Mouse (Mus musculus): ENCODE measurements at regions not wholly inside any gene's neighbourhood (a gene's known extent, or its start where the extent isn't known, plus 50 kb on each side); places are given as distances from the start of the nearest gene placed in this dataset.

DNA sequence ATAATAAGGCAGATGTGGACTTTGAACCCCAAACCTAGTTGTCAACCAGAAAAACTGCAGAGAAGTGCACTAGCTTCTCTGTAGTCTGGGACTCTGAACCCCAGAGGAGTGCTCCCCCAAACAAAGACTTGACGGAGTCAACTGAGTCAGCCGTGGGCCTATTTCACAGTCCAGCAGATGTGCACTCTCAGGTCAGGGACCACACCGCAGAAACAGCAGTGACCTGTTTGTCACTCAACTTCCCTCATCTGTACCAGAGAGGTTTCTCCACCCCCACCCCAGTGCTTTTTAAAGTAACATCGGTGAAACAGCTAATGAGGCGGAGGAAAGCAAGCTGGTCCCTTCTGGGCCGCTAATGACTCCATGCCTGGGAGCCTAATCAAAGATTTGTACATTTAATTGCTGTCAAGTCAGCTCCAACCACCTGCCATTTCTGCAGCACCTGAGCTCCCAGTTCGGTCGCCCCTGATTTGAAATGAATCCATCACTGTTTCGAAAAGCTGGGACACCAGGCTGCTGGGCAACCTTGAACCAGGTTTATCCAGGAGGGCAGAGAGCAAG, 276.5 kb downstream of the Cog6 start:
- H3K4me3 ChIP-seq: no peak overlapping the region
- no peak overlapping the region for H3K27ac ChIP-seq
- no peaks in the 10 kb centered on the region for H3K9me3 ChIP-seq
- H3K9ac ChIP-seq: no peak overlapping the region
- no peaks in the 10 kb centered on the region for H3K36me3 ChIP-seq
- H3K4me1 ChIP-seq: peaks cover 5% of the 10 kb centered on the region; the same call in 1 of the 2 replicates
- H3K27me3 ChIP-seq: no peaks in the 10 kb centered on the region
- WGBS: 52% methylated on average over 9 of the region's 9 CpGs
- ATAC-seq (ENCODE audit: low FRiP score, low read depth): no peak
- no peak overlapping the region for H3K4me2 ChIP-seq (replicated peaks)

DNA sequence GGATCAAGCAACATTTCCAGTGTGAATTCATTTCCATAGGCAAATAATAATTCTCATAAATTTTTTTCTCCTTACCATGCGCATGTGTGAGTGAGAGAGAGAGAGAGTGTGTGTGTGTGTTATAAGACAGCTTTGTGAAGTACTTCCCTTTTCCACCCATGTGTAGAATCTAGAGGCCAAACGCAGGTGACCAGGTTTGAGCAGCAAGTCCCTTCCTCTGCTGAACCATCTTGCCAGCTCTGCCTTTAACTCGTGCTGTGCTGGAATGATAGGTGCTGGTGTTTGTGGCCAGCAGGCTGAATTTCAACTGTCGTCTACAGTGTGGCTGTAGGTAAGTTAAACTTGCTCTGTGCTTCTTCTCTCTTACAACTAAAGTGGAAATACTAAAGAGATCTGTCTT, 277.5 kb downstream of the Cog6 start:
- WGBS: 65% methylated on average over 4 of the region's 4 CpGs
- Histone ChIP-seq H3K9ac (no peak overlapping the region), H3K9me3 (no peaks in the 10 kb centered on the region), H3K36me3 (no peaks in the 10 kb centered on the region), H3K4me1 (peaks cover 5% of the 10 kb centered on the region; the same call in 1 of the 2 replicates), H3K4me2 (replicated peaks) (no peak overlapping the region), H3K4me3 (no peak overlapping the region), H3K27me3 (no peaks in the 10 kb centered on the region), H3K27ac (no peak overlapping the region)
- no peak for ATAC-seq (ENCODE audit: low FRiP score, low read depth)

DNA sequence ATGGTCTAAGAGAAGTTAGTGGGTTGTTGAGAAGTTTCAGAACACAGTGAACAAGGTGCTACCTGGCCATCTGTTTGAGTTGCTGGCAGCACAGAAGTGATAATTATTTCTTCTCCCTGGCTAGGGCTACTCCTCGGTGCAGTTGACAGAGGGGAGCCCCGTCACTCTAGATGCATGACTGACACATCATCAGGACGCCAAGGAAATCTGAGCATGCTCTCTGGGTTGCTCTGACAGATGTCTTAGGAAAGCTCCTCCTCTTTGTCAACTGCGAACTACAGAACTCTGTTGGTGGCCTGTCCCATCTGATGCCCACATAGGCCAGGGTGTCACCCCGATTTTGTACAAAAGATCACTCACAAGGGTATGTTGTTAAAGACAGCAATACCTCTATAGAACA, 278.7 kb downstream of the Cog6 start:
- Histone ChIP-seq H3K4me3 (no peak overlapping the region), H3K36me3 (no peaks in the 10 kb centered on the region), H3K9me3 (no peaks in the 10 kb centered on the region), H3K4me1 (no peaks in the 10 kb centered on the region), H3K9ac (no peak overlapping the region), H3K4me2 (replicated peaks) (no peak overlapping the region), H3K27ac (no peak overlapping the region), H3K27me3 (no peaks in the 10 kb centered on the region)
- ATAC-seq (ENCODE audit: low FRiP score, low read depth): no peak
- 51% methylated on average over 5 of the region's 5 CpGs for WGBS

DNA sequence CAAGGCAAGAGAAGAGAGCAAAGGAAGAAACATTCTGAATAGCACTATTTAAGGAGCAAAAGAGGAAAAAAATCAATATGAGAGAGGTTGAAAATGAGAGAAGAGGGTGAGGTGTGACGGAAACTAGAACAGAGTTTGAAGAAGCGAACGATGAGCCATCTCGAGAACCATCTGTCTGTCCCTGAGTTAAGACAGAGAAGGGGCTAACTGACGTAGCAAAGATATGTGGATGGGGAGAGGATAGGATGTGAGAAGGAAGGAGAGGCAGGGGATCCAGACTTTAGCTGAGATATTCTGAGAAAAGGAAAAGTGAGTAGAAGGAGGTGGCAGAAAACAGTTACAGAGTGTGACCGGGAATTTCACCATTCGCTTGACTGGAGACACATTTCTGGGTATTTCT, 281.1 kb downstream of the Cog6 start:
- H3K36me3 ChIP-seq: no peaks in the 10 kb centered on the region
- no peak overlapping the region for H3K27ac ChIP-seq
- no peak overlapping the region for H3K4me3 ChIP-seq
- no peak overlapping the region for H3K9ac ChIP-seq
- no peak overlapping the region for H3K4me2 ChIP-seq (replicated peaks)
- WGBS: 88% methylated on average over 7 of the region's 7 CpGs
- no peaks in the 10 kb centered on the region for H3K27me3 ChIP-seq
- ATAC-seq (ENCODE audit: low FRiP score, low read depth): no peak
- no peaks in the 10 kb centered on the region for H3K9me3 ChIP-seq
- peaks cover 8% of the 10 kb centered on the region for H3K4me1 ChIP-seq

DNA sequence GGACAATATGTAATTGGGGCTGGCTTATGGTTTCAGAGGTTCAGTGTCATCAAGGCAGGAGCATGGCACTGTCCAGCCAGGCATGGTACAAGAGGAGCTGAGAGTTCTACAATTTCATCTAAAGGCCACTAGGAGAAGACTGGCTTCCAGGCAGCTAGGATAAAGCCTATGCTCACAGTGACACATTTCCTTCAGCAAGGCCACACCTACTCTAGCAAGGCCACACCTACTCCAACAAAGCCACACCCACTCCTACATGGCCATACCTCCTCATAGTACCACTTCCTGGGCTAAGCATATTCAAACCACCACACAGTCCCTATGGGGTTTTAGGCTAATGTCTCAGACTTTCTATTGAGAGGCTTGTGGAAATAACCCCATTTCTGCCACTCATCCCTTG, 285.1 kb downstream of the Cog6 start:
- no peak overlapping the region for H3K4me3 ChIP-seq
- H3K9ac ChIP-seq: no peak overlapping the region
- no peaks in the 10 kb centered on the region for H3K36me3 ChIP-seq
- H3K9me3 ChIP-seq: no peaks in the 10 kb centered on the region
- H3K27ac ChIP-seq: no peak overlapping the region
- no peak for ATAC-seq (ENCODE audit: low FRiP score, low read depth)
- no peaks in the 10 kb centered on the region for H3K27me3 ChIP-seq
- H3K4me1 ChIP-seq: peaks cover 10% of the 10 kb centered on the region
- no peak overlapping the region for H3K4me2 ChIP-seq (replicated peaks)

DNA sequence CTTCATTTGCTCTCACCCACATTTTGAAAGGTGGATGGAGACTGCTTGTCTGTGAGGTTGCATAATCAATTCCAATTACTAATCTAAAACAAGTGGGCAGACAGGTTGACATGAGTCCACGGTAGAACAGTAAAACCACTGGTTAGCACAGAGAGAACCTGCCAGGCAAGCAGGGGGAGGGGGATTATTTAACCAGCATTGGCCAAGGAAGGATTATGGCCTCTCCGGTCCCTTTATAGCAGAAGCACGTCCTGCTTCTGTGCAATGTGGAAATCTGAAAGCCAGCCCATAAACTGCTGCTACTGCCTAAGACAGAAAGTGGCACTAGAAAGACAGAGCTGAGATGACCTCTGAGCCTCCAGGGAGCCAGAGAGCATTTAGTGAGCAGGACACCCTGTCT, 285.5 kb downstream of the Cog6 start:
- no peaks in the 10 kb centered on the region for H3K27me3 ChIP-seq
- H3K4me1 ChIP-seq: peaks cover 10% of the 10 kb centered on the region
- WGBS: 41% methylated on average over 3 of the region's 3 CpGs
- H3K4me3 ChIP-seq: no peak overlapping the region
- H3K9me3 ChIP-seq: no peaks in the 10 kb centered on the region
- H3K9ac ChIP-seq: no peak overlapping the region
- no peak overlapping the region for H3K27ac ChIP-seq
- H3K4me2 ChIP-seq (replicated peaks): no peak overlapping the region
- no peaks in the 10 kb centered on the region for H3K36me3 ChIP-seq
- ATAC-seq (ENCODE audit: low FRiP score, low read depth): no peak

DNA sequence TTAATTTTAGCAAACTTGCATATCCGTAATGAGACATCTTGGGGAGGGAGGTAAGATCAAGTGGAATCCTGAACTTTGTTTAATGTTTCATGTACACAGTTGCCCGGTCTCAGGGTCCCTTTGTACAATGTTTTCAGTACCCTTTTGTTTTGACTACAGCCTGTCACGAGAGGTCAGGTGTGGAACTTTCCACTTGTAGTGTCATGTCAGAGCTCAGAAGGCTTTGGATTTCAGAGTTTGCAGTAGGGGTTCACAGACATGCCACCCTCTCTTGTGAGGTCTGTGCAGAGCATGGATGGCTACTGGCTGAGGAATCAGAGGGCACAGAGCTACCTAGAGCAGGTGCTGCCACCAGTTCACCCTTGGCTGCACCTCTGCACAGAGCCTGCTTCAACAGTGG, 287.3 kb downstream of the Cog6 start:
- 89% methylated on average over 3 of the region's 3 CpGs for WGBS
- ATAC-seq (ENCODE audit: low FRiP score, low read depth): no peak
- Histone ChIP-seq H3K27me3 (no peaks in the 10 kb centered on the region), H3K4me3 (no peak overlapping the region), H3K4me2 (replicated peaks) (no peak overlapping the region), H3K4me1 (peaks cover 10% of the 10 kb centered on the region), H3K36me3 (no peaks in the 10 kb centered on the region), H3K27ac (no peak overlapping the region), H3K9me3 (no peaks in the 10 kb centered on the region), H3K9ac (no peak overlapping the region)

DNA sequence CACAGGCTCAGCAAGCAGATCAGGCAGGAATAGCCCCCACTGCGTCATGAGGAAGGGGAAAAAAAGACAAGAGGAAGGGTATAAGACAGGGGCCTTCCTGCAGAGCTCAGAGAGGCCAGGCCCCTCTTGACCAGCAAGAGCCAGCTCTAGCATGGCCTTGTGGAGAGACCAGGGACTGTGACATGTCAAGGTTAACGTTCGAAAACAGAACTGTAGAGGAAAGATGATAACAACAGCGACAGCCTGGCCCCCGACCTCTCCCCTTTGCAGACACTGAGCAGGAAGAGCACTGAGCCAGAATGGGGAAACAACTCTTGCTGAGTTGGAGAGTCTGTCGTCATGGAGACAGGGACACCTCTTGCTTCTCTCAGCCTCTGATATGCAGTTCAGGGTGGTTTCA, 288.2 kb downstream of the Cog6 start:
- Histone ChIP-seq H3K27me3 (no peaks in the 10 kb centered on the region), H3K9ac (no peak overlapping the region), H3K4me1 (peaks cover 10% of the 10 kb centered on the region), H3K4me2 (replicated peaks) (no peak overlapping the region), H3K27ac (no peak overlapping the region), H3K9me3 (no peaks in the 10 kb centered on the region), H3K4me3 (no peak overlapping the region), H3K36me3 (no peaks in the 10 kb centered on the region)
- WGBS: 82% methylated on average over 6 of the region's 6 CpGs
- ATAC-seq (ENCODE audit: low FRiP score, low read depth): no peak

DNA sequence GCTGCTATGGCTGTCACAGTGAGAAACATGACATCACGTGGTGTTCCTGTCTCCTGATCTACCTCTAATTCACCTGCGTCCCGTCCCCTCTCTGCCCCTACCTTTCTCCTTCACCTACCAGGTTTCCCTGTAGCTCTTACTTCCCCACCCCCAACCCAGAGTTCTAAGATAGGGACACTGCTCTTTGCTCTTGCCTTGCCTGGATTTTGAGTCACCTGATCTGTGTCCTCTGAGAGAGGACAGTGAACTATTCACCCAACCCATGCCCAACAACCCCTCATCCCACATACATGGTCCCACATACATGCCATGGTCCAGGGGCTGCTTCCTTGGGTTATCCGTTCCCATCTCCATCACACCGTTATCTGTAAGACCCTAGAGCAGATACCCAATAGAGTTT, 288.6 kb downstream of the Cog6 start:
- ATAC-seq (ENCODE audit: low FRiP score, low read depth): no peak
- H3K4me1 ChIP-seq: peaks cover 10% of the 10 kb centered on the region
- no peak overlapping the region for H3K4me3 ChIP-seq
- no peaks in the 10 kb centered on the region for H3K9me3 ChIP-seq
- no peak overlapping the region for H3K27ac ChIP-seq
- H3K4me2 ChIP-seq (replicated peaks): no peak overlapping the region
- no peak overlapping the region for H3K9ac ChIP-seq
- H3K36me3 ChIP-seq: no peaks in the 10 kb centered on the region
- no peaks in the 10 kb centered on the region for H3K27me3 ChIP-seq
- 94% methylated on average over 5 of the region's 5 CpGs for WGBS

DNA sequence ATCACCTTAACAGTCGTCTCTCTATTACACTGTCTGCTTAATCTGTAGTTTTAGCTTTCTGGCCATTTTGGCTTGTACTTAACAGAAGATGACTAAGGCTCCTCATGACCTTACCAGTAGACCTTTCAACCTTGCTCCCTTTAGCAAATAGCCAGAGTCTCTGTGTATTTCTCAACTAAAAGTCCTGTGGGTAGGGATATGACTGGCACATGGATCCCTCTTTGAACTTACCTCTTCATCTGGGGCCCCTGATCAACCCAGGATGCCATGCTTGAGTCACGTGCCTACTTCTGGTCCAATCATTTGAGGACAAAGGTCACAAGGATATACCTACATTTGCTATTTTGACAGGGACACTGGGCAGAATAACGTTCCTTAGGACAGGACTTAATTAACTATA, 292.7 kb downstream of the Cog6 start:
- Histone ChIP-seq H3K4me1 (no peaks in the 10 kb centered on the region), H3K4me2 (replicated peaks) (no peak overlapping the region), H3K9me3 (no peaks in the 10 kb centered on the region), H3K9ac (no peak overlapping the region), H3K27ac (no peak overlapping the region), H3K4me3 (no peak overlapping the region), H3K36me3 (no peaks in the 10 kb centered on the region), H3K27me3 (no peaks in the 10 kb centered on the region)
- no peak for ATAC-seq (ENCODE audit: low FRiP score, low read depth)
- WGBS: 74% methylated on average over 3 of the region's 3 CpGs

DNA sequence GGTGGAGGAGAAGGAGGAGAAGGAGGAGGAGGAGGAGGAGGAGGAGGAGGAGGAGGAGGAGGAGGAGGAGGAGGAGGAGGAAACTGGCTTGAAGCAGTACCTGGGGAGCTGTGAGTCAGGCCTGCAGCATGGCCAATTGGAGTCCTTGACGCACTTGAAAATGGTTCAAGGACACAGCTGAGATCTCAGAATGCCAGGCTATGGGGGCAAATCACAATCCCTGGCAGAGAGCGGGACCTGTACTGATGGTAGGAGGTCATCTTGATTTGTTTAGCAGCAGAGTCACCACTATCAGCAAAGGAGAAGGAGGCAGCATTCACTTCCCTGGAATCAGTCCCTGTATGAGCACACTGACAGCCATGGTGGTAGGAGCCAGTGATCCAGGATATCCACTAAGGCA, 294.1 kb downstream of the Cog6 start:
- ATAC-seq (ENCODE audit: low FRiP score, low read depth): no peak
- Histone ChIP-seq H3K9me3 (no peaks in the 10 kb centered on the region), H3K4me2 (replicated peaks) (no peak overlapping the region), H3K4me3 (no peak overlapping the region), H3K4me1 (no peaks in the 10 kb centered on the region; the same call in 1 of the 2 replicates), H3K27ac (no peak overlapping the region), H3K9ac (no peak overlapping the region), H3K27me3 (no peaks in the 10 kb centered on the region), H3K36me3 (no peaks in the 10 kb centered on the region)
- 100% methylated on average over 2 of the region's 2 CpGs for WGBS

DNA sequence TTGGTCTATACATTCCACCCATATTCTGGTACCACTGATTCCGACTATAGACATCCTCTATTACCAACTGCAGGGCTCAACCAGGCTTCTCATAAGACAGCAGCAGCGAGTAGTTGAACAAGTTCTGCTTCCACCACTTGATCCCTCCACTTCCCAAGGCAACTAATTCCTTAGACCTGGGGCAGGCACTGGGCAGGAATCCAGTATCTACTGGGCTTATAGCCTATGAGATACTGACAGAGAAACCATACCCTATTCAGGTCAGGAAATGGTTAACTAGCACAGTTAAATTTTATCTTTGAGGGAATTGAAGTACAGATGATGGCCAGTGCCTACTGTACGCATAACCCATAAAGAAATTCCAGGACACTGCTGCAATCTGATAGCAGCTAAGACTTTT, 297.9 kb downstream of the Cog6 start:
- H3K36me3 ChIP-seq: no peaks in the 10 kb centered on the region
- H3K9me3 ChIP-seq: no peaks in the 10 kb centered on the region
- no peak overlapping the region for H3K9ac ChIP-seq
- no peak overlapping the region for H3K4me3 ChIP-seq
- H3K4me1 ChIP-seq: no peaks in the 10 kb centered on the region; the same call in 1 of the 2 replicates
- WGBS: 68% methylated on average over 3 of the region's 3 CpGs
- H3K27ac ChIP-seq: no peak overlapping the region
- no peak overlapping the region for H3K4me2 ChIP-seq (replicated peaks)
- ATAC-seq (ENCODE audit: low FRiP score, low read depth): no peak
- no peaks in the 10 kb centered on the region for H3K27me3 ChIP-seq

DNA sequence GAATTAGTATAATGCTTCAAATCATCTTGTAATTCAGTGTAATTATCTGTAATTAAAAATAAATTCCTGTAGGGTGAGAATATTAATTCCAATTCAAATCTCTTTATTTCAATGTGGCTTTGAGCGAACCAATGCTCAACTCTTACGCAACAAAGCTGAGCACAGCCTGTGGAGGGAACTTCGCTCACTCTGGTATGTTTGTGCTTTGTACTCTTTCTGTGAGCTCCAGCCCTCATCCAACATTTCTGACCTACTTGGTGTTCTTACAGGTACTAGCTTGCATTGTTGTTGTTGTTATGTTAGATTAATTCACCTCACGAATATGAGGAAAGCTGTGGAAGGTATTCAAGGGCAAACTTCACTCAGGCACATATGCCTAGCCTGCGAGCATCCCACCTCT, 299.7 kb downstream of the Cog6 start:
- WGBS: 91% methylated on average over 5 of the region's 5 CpGs
- H3K4me1 ChIP-seq: no peaks in the 10 kb centered on the region; the same call in 1 of the 2 replicates

More for the DNA sequence above, 299.7 kb downstream of the Cog6 start:
- no peak overlapping the region for H3K4me2 ChIP-seq (replicated peaks)
- H3K27ac ChIP-seq: no peak overlapping the region
- no peaks in the 10 kb centered on the region for H3K9me3 ChIP-seq
- no peak for ATAC-seq (ENCODE audit: low FRiP score, low read depth)
- H3K4me3 ChIP-seq: no peak overlapping the region
- no peaks in the 10 kb centered on the region for H3K36me3 ChIP-seq
- no peak overlapping the region for H3K9ac ChIP-seq
- no peaks in the 10 kb centered on the region for H3K27me3 ChIP-seq

All from limb, embryonic 13.5 days (tissue).